Mouse (Mus musculus) ES-E14 (cell line): ENCODE results near the gene Gast.
A peak's percentile ranks its signal among the peaks of the same experiment; 100 is the strongest.

Source experiments
- HCFC1 ChIP-seq: IDR thresholded peaks from 2 replicates; pipeline ENCODE4 v1.6.1; 2012; ENCODE audit warnings: low read length, inconsistent platforms, borderline replicate concordance; ENCODE audit not compliant: insufficient read depth
- ZNF384 ChIP-seq: IDR thresholded peaks from 2 replicates; pipeline ENCODE4 v1.6.1; 2012; ENCODE audit warnings: low read depth, low read length, inconsistent platforms

DNA sequence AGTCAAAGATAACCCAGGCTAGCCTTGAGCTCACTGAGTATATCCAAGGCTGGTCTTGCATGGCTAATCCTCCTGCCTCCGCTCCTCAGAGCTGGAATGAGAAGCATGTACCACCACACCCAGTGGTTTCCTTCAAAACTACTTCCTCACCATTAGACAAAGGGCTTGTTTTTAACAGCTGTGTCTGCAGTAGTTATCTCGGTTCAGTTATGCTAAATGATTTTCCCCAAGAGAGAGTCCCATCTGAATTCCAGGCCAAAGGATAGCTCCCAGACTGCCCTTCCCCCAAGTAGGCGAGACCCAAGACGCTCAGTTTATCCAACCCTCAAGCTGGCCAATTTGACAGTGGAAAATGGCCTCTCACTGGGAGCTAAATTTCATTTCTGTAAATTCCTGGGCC is 41.8 kb downstream of the Gast start:
- TF ChIP-seq HCFC1: peak; percentile 57; the same call in 1 of the 2 replicates
- no peak for TF ChIP-seq ZNF384
